Mouse (Mus musculus) small intestine, adult 2 months (tissue): Measurements from ENCODE around the gene Fam222b. TPM values are rescaled to one million over a fixed set of nuclear protein-coding genes. Genes with fewer than 3 reads are reported as not detected.

Experiments
- H3K27ac ChIP-seq: fragments of 200-500 bp; 2 replicates; pipeline ENCODE4 v1.5.1; 2012; ENCODE audit warnings: low read depth, low read length, control low read depth, inconsistent platforms; ENCODE audit not compliant: insufficient read depth
- H3K27me3 ChIP-seq: fragments of 200-500 bp; 2 replicates; pipeline ENCODE4 v1.6.1; 2012; ENCODE audit warnings: mild to moderate bottlenecking, moderate library complexity, low read length, inconsistent platforms; ENCODE audit not compliant: control insufficient read depth, insufficient read depth
- H3K36me3 ChIP-seq: fragments of 200-500 bp; 2 replicates; pipeline ENCODE4 v1.6.1; 2012; ENCODE audit warnings: mild to moderate bottlenecking, low read length, control low read depth, inconsistent platforms; ENCODE audit not compliant: control insufficient read depth, insufficient read depth
- H3K4me1 ChIP-seq: fragments of 200-500 bp; 2 replicates; pipeline ENCODE4 v1.6.1; 2012; ENCODE audit warnings: low read length, inconsistent platforms, mixed read lengths; ENCODE audit not compliant: control insufficient read depth, insufficient read depth, insufficient read length
- H3K4me3 ChIP-seq: fragments of 200-500 bp; 2 replicates; pipeline ENCODE4 v1.5.1; 2012; ENCODE audit warnings: low read depth, mild to moderate bottlenecking, control low read depth, inconsistent platforms, low read length, moderate library complexity
- CTCF ChIP-seq: fragments of 200-500 bp; IDR thresholded peaks from 2 replicates; pipeline ENCODE4 v1.5.1; 2012; ENCODE audit warnings: low read depth, mild to moderate bottlenecking, control low read depth, inconsistent platforms, low read length, moderate library complexity, mixed read lengths; ENCODE audit not compliant: insufficient replicate concordance, insufficient read length; ENCODE audit errors: extremely low read depth
- POLR2A ChIP-seq: fragments of 200-500 bp; IDR thresholded peaks from 2 replicates; pipeline ENCODE4 v1.6.1; 2012; ENCODE audit warnings: low read depth, mild to moderate bottlenecking, control low read depth, inconsistent platforms, low read length, moderate library complexity
- WGBS: fragments of 180-500 bp; shearing (Covaris S2); methylation state at CpG from one replicate; pipeline ENCODE4 v1.1.7; 2018; 5-methylcytosine and 5-hydroxymethylcytosine counted together
- polyA plus RNA-seq: library from polyadenylated mRNA; depleted of rRNA; stranded (reverse); fragments of >200 nt; gene quantifications from 2 replicates; pipeline ENCODE4 v1.2.3, GENCODE M21; 2012

Gene Fam222b
- polyA plus RNA-seq, 1 experiment = 29.2 TPM

GRCm38 (mm10) chr11:78164924-78165760 lies 70.7 kb downstream of the Fam222b start, which contains the start of gene Traf4:
Traf4 (minus strand) TSS chr11:78165589.
- peaks cover 43% of the 10 kb centered on the region for H3K4me1 ChIP-seq
- no peaks in the 10 kb centered on the region for H3K27me3 ChIP-seq
- H3K36me3 ChIP-seq = peaks cover 18% of the 10 kb centered on the region
- peak within 1 kb of the TSS; percentile 97 for H3K27ac ChIP-seq
- under 1% methylated on average over 78 of the region's 78 CpGs for WGBS
- peak within 1 kb of the TSS; percentile 71 for H3K4me3 ChIP-seq
- TF ChIP-seq POLR2A (peak; percentile 36; the same call in 1 of the 2 replicates), CTCF (no peak)

- H3K4me1 ChIP-seq = peaks cover 47% of the 10 kb centered on the region
- peak overlapping the region; percentile 97 for H3K27ac ChIP-seq
- peaks cover 12% of the 10 kb centered on the region for H3K36me3 ChIP-seq
- no peaks in the 10 kb centered on the region for H3K27me3 ChIP-seq
- H3K4me3 ChIP-seq = peak overlapping the region; percentile 69
- WGBS = 1% methylated on average over 16 of the region's 16 CpGs
- TF ChIP-seq CTCF (no peak), POLR2A (no peak)
Observed at GRCm38 (mm10) chr11:78165761-78166109, 71.3 kb downstream of the Fam222b start.

GRCm38 (mm10) chr11:78166161-78166560 lies 71.7 kb downstream of the Fam222b start:
- Histone ChIP-seq H3K27me3 (no peaks in the 10 kb centered on the region), H3K4me3 (peak overlapping the region; percentile 69), H3K36me3 (peaks cover 8% of the 10 kb centered on the region), H3K27ac (peak overlapping the region; percentile 97), H3K4me1 (peaks cover 51% of the 10 kb centered on the region)
- WGBS = 44% methylated on average over 4 of the region's 4 CpGs
- no peak for TF ChIP-seq POLR2A
- TF ChIP-seq CTCF = no peak

DNA sequence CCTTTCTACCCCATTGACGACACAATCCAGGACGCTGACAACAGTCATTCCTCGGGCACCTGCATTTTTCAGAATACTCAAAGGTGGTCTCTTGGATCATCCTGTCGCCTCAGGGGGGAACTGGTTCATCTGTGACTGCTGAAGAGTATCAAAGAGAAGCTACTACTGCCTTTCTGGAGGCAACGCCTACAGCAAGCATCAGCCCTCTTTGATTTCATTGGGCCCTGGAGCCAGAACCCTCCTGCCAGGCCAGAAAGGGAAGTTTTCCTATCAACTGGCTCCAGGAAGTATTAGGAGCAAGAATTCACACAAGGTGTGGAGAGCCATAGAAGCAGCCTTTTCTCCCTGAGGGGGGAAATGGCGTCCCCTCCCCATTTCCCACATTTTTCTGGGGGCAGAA lies 72.2 kb downstream of the Fam222b start:
- H3K27ac ChIP-seq = peak overlapping the region; percentile 97
- H3K36me3 ChIP-seq = peaks cover 5% of the 10 kb centered on the region
- no peaks in the 10 kb centered on the region for H3K27me3 ChIP-seq
- WGBS = 47% methylated on average over 6 of the region's 6 CpGs
- H3K4me3 ChIP-seq = no peak overlapping the region
- peaks cover 51% of the 10 kb centered on the region for H3K4me1 ChIP-seq
- no peak for TF ChIP-seq CTCF
- TF ChIP-seq POLR2A = no peak

DNA sequence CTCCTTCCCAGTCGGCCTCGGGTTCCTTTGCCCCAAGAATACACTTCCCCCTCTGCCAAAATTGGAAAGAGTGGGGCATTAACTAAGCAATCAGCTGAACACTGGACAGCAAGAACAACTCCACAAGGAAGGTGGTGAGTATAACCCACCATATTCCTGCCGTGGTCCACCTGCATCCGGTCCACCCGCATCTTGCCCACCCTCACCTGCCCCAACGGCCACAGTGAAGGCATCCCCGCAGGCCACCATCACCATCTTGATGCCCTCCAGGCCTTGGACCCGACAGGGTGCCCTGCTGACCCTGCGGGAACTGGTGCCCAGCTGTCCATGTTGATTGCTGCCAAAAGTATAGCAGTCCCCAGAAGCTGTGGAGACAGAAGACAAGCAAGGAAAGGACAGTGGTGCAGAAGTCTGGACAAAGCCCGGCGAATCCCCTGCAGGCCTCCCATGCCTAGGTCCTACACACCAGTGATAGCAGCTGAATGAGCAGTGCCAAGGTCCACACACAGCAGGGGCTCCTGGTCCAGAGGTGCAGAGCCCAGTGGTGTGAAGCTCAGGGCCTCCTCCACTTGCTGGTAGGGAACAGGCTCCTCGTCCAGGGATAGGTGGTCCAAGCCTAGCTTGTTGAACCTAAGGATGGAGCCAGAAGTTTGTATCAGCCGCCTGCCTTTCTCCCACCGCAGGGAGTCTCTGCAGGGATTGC lies 72.9 kb downstream of the Fam222b start:
- Histone ChIP-seq H3K27me3 (no peaks in the 10 kb centered on the region), H3K4me1 (peaks cover 48% of the 10 kb centered on the region), H3K27ac (0 out of 2 replicates have a peak overlapping the region, but pooled peaks have one; percentile 97), H3K36me3 (no peaks in the 10 kb centered on the region), H3K4me3 (no peak overlapping the region)
- 81% methylated on average over 14 of the region's 14 CpGs for WGBS
- TF ChIP-seq CTCF (no peak), POLR2A (no peak)

- Histone ChIP-seq H3K4me3 (peak overlapping the region; percentile 66), H3K27me3 (no peaks in the 10 kb centered on the region), H3K36me3 (no peaks in the 10 kb centered on the region), H3K27ac (peak overlapping the region; percentile 83), H3K4me1 (peaks cover 39% of the 10 kb centered on the region)
- TF ChIP-seq CTCF = no peak
- TF ChIP-seq POLR2A = no peak
- WGBS = 17% methylated on average over 19 of the region's 19 CpGs
Observed at GRCm38 (mm10) chr11:78168541-78169468, 74.3 kb downstream of the Fam222b start.
